Mouse (Mus musculus): ENCODE data around the gene Adora2b.

DNA sequence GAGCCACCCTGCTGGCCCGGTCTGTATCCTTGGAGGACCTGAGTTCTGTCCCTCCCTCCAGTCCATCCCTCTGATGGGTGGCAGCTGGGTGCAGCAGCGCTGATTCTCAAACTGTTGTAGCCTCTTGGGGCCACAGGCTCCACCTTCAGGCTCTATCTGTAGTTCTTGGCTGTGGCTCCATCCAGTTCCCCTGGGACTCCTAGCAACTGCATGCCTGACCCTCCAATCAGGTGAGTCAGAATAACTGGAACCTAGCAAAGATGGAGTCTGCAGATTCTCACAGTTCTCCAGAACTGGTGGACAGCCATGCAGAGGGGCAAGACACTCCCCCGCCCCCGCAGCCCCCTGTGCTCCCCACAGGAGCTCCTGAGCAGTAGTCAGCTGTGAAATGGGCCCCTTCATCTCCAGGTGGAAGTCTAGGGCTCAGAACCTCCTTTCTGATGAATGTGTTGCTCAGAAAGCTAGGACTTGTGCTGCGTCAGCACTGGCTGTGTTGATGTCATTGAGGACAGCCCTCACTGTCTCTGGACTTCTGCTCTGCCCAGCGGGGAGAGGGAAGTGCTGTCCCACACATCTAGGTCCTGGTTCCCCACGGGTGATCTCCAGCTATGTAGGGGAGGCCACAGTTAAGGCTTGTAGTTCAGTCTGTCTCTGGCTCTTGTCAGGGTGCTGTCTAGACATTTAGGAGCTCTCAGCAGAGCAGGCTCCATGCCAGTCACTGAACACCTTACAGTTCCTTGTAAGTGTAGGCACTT is 27.9 kb upstream of the Adora2b start:
- TF ChIP-seq GATA1 (IDR thresholded peaks at IDR 0.05; ENCODE audit: low read length) (no peak), TAL1 (IDR thresholded peaks at IDR 0.05; ENCODE audit: low read length) (no peak)
